Mouse (Mus musculus) spleen, adult 2 months (tissue): ENCODE data around the gene Ppp4r1.

Experiments
- CTCF ChIP-seq: fragments of 200-500 bp; IDR thresholded peaks from 2 replicates; pipeline ENCODE4 v1.5.1; 2011; ENCODE audit warnings: mild to moderate bottlenecking, inconsistent platforms; ENCODE audit not compliant: insufficient read depth, insufficient read length, insufficient replicate concordance; ENCODE audit errors: extremely low read depth
- POLR2A ChIP-seq: fragments of 200-500 bp; IDR thresholded peaks from 2 replicates; pipeline ENCODE4 v1.6.1; 2011; ENCODE audit warnings: low read depth, low read length, inconsistent platforms

DNA sequence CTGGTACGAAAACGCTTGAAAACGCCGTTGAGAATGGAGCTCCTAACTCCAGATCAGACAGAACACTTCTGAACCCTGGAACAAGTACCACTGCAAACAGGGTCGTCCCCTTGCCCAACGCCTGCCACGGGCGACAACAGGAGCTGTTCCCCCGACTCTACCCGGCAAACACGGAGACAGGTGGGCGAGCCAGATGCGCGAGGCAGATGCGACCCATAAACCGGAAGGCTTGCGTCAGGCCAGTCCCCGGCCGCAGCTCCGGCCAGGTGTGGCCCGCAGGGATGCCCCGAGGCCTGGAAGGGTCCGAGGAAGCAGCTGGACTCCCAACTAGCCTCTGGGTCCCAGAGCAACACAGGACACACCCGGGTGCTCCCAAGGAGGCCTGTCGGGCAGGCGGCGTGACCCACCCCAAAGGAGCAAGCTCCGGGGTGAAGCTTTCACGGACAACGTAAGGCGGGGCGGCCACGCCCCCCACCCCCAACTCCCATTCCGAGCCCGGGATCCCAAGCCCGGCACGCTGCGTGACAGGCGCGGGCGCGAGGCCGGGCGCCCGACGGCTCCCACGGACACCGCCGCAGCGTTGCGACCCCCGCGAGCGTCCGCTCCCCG is 101.8 kb downstream of the Ppp4r1 start:
- TF ChIP-seq CTCF: no peak
- no peak for TF ChIP-seq POLR2A
